Mouse (Mus musculus) c-Kit-positive CD71-positive TER-119-positive erythroid progenitor cells, embryonic 14.5 days (primary cell): Measurements from ENCODE around the gene 4930412O13Rik.
A peak's percentile ranks its signal among the peaks of the same experiment; 100 is the strongest.

Experiments used
- DNase-seq: peaks from one replicate; pipeline ENCODE4 v3.0.0-alpha.2; 2013; ENCODE audit warnings: low spot score

Gene 4930412O13Rik

GRCm38 (mm10) chr2:9881051-9881591 lies at the start of gene 4930412O13Rik:
TSS of gene 4930412O13Rik (plus strand) at chr2:9881252.
- DNase-seq: no peak

- no peak for DNase-seq
Observed at GRCm38 (mm10) chr2:9833712-9834111, 47.3 kb upstream of the 4930412O13Rik start.

GRCm38 (mm10) chr2:9835195-9835594 lies 45.9 kb upstream of the 4930412O13Rik start:
- DNase-seq: no peak

- DNase-seq: no peak
Observed at GRCm38 (mm10) chr2:9852851-9853576, 28.0 kb upstream of the 4930412O13Rik start.

GRCm38 (mm10) chr2:9855861-9856260 lies 25.2 kb upstream of the 4930412O13Rik start:
- no peak for DNase-seq

- DNase-seq: no peak
Observed at GRCm38 (mm10) chr2:9860698-9861097, 20.4 kb upstream of the 4930412O13Rik start.

GRCm38 (mm10) chr2:9867092-9867825 lies 13.8 kb upstream of the 4930412O13Rik start:
- DNase-seq: no peak

- no peak for DNase-seq
Observed at GRCm38 (mm10) chr2:9871141-9871716, 9.8 kb upstream of the 4930412O13Rik start.

GRCm38 (mm10) chr2:9871798-9872197 lies 9.3 kb upstream of the 4930412O13Rik start:
- no peak for DNase-seq

- DNase-seq: no peak
Observed at GRCm38 (mm10) chr2:9872682-9873081, 8.4 kb upstream of the 4930412O13Rik start.

GRCm38 (mm10) chr2:9873757-9874156 lies 7.3 kb upstream of the 4930412O13Rik start:
- no peak for DNase-seq

GRCm38 (mm10) chr2:9874467-9875219 lies 6.4 kb upstream of the 4930412O13Rik start:
- DNase-seq: no peak

- no peak for DNase-seq
Observed at GRCm38 (mm10) chr2:9875220-9875619, 5.8 kb upstream of the 4930412O13Rik start.

GRCm38 (mm10) chr2:9875676-9876357 lies 5.2 kb upstream of the 4930412O13Rik start:
- DNase-seq: no peak

GRCm38 (mm10) chr2:9876621-9877325 lies 4.3 kb upstream of the 4930412O13Rik start:
- no peak for DNase-seq

- DNase-seq: no peak
Observed at GRCm38 (mm10) chr2:9877326-9877690, 3.7 kb upstream of the 4930412O13Rik start.

- DNase-seq: no peak
Observed at GRCm38 (mm10) chr2:9877966-9878563, 3.0 kb upstream of the 4930412O13Rik start.

GRCm38 (mm10) chr2:9878564-9879081 lies 2.4 kb upstream of the 4930412O13Rik start:
- no peak for DNase-seq

GRCm38 (mm10) chr2:9879092-9879491 lies 2.0 kb upstream of the 4930412O13Rik start:
- peak; percentile 10 for DNase-seq

- peak; percentile 74 for DNase-seq
Observed at GRCm38 (mm10) chr2:9879493-9879892, 1.6 kb upstream of the 4930412O13Rik start.
